Mouse (Mus musculus) WW6 (cell line): Measurements from ENCODE around the gene Naa80.
A peak's percentile ranks its signal among the peaks of the same experiment; 100 is the strongest.

ENCODE experiments used
- DNase-seq: peaks from one replicate; pipeline ENCODE4 v3.0.0-alpha.2; 2013; ENCODE audit warnings: low read depth, low spot score

Gene Naa80

GRCm38 (mm10) chr9:107593101-107593976 lies 14.7 kb downstream of the Naa80 start:
- DNase-seq, result no peak

DNA sequence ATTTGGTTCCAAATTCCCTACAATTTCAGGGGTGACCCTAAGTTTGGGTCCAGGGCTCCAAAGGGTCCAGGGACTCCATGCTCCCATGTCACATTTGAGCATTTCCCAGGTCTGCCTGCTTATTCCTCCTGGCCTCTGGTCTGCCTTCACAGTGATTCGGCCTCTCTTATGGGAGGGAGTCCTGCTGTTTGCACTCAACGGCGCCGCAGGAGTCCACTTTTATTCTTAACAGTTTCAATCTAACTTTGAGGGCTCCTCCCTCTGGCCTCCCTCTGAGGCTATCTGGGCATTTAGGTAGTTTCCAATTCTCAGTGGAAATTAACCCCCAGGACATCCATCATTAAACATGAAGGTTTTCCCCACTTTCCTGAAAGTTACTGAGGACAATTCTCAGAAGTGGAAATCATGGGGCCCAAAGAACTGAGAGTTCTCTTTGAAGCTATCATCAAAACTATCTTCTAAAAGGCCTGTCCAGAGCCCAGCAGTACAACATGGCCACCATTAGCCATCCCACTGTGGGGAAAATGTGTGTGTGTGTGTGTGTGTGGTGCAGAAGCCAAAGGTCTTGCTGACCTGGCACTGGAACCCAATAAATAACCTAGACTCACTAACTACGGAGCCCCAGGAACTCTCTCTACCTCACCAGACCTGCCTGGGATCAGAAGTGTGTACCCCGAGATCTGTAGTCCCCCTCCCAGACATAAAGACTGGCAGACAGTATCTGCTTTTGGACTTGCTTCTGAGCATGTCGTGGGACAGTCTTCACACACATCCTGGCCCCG lies 15.8 kb downstream of the Naa80 start:
- DNase-seq, result no peak

DNA sequence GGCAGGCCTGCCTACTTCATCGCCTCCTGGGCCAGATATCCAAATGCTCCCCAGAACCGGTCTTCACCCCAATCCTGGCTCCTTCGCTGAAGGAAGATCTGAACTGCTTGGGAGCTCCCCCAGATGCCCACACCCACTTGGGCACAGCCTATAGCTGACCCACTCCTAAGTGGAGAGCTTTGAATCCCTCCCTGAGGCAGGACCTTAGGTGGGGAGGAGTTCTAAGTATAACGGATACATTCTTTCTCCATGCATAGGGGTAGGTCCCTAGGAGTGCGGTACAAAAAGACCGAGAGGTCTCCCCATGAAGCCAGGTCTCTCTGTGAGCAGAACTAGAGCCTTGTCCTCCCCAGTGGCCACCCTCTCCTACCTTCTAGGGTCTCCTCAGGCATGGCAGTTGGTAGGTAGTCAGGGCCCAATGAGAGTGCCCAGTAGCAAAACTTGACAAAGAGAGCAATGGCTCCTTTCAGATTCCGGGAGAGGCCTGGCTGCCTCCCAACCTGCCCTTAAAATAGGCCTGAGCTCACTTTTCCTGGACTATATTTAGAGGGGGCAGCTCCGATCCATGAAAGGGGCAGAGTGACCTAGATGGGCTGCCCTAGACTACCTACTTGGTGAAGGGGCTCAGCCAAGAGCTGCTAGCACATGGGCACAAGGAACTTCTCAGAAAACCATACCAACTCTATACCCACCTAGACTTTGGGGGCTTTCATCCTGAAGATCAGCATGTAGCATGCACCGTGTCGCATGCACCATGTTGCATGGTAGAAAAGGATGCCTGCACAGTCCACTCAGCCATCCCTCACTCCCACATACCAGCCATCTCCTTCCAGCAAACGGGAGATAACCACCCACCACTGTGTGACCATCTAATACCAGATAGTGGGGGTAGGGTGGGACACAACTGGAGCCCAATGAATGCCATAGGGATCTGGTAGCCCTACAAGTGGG lies 18.2 kb downstream of the Naa80 start:
- no peak for DNase-seq

DNA sequence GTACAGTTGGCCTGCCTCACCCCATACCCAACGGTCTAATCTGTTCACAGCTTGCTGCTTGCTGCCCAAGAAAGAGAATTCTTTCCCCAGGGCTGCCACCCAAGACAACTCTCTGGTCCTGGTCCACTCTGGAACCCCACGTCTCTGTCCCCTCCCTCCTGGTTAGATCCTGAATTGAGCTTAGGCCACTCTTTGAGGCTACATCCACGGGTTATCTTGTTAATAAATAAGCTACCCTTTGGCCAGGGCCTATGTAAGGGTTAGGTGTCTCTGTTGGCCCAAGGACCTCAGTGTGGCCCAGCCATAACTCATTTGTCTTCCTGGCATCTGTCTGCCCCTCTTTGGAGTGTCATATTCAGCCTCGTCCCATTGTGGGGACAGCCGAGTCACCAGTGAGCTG lies 19.7 kb downstream of the Naa80 start:
- DNase-seq, result no peak

DNA sequence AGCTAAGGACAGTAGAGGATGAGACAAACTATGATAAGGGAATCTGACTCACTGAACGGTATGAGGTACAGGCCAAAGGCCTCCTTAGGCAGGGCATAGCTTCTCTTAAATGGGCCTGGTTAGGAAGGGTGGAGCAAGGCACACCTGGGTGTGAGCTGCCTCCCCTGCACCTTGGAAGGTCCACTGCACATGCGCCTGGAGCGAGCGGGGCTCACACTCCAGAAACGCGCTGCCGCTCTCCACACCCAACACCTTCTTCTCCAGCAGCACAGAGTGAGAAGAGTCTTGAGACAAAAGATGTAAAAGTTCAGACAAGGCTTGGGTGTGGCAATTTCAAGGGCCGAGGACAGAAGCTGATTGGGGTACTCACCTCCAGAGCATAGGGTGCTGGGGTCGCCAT lies 20.7 kb downstream of the Naa80 start:
- no peak for DNase-seq

DNA sequence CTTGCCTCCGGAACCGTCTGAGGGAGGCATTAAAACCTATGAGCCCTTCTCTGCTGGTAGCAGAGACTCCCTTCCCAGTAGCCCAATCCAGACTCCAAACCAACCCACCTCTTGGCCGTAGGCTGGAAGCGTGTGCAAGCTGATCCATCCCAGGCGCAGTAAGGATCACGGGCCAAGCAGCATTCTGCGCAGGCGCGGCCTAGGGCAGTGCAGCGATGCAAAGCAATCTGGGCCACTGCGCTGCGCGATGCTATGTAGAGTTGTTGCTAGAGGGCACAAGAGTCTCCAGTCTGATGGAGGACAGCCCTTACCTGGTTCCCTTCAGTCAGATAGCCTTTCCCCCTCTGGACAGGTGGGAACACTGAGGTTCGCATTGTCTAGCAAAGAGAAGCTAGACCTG lies 21.2 kb downstream of the Naa80 start:
- DNase-seq, result no peak

- DNase-seq, result no peak
Observed at GRCm38 (mm10) chr9:107600745-107601144, 22.1 kb downstream of the Naa80 start.

GRCm38 (mm10) chr9:107601275-107601674 lies 22.6 kb downstream of the Naa80 start:
- no peak for DNase-seq

DNA sequence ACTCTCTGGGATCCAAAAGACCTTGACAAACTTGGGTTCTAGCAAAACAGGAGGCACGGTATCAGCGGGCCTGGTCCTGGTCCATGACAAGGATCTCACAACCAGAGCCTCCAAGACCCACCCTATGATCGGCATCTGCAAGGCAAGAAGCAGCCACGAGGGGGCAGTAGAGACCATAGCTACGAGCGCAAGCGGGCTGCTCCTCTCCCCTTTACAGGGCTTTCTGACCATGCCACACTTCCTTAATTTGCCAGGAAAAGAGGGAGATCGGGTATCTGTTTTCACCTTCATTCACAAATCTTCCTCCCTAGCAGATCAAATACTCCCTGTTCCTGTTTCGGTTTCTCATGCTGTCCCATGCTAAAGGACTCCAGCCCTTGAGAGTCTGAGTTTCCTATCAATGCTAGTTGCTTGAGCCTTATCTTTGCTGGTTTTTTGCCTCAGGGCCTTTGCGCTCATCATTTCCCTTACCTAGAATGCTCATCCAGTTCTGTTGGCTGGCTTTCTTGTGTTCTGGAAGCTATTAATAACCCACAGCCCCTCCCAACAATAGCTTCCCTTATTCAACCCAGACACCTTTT lies 23.5 kb downstream of the Naa80 start:
- no peak for DNase-seq

DNA sequence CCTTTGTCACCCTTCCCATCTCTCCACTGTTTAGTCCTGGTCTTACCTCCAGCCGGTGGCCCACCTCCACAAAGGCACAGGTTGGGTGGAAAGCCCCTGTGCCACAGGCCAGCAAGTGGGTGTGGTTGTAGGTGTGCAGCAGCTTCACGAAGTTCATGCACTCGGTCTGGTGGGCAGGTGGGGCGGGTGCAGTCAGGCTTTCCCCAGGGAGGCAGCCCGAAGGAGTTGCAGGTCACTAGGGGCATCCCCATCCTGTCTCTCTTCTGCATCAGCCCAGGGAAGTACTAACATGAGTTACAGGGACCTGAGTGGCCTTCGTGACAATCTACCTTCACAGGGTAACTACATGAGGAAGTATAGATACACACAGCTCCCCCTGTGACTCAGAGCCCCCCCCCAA lies 24.6 kb downstream of the Naa80 start:
- DNase-seq, result no peak

- no peak for DNase-seq
Observed at GRCm38 (mm10) chr9:107605041-107605661, 26.5 kb downstream of the Naa80 start.

DNA sequence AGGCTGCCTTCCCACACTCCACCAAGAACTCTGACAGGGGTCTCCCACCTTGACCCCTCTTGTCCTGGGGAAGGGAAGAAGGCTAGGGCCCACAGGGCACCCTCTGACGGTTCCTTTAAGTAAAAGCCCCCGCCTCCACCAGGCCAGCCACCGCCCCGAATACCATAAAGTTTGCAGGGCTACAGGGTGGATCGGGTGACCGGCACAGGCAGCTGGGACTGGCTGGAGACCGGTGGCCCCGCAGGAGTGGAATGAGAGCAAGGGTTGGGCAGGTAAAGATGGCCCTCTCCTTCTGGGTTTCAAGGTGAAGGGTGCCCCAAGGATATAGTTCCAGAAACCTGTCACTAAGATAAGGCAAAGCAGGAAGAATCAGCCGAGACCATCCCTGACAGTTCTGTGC lies 27.9 kb downstream of the Naa80 start:
- no peak for DNase-seq

GRCm38 (mm10) chr9:107607036-107607435 lies 28.3 kb downstream of the Naa80 start:
- no peak for DNase-seq

GRCm38 (mm10) chr9:107607653-107608245 lies 29.1 kb downstream of the Naa80 start:
- DNase-seq, result no peak

DNA sequence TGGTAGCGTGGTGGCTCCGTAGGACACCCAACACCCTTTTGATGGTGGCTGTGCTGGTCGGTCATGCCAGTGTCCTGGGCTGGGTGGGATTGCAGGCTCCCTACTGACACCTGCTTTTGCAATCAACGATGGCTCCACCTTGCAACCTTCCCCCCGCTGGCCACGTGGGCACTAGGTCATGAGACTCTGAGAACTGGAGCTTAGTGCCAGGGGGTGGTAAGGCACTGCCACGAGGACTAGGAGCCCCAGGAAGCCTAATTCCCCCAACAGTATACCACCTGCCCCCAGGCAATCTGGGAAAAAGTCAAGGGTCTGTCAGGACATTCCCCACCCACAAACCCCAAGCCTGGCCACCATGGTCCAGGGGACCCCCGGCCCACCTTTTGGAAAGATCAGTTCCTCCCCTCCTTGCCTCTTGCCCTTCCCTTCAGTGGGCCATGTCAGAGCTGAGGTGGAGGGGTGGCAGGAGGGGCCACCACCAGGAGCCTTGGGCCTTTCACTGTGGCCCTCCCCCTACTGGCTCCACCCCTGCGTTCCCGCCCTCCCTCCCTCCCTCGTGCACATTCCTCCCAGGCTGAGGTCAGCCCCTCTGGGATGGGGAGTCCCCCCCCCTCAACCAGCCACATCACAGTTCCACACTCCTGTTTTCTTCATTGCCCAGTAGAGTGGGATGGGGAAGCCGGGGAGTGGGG lies 30.2 kb downstream of the Naa80 start, which contains the start of gene Sema3b:
Sema3b (minus strand) TSS at position 489 of the 692 bp plus-strand sequence.
- no peak for DNase-seq

GRCm38 (mm10) chr9:107609433-107609830 lies 30.7 kb downstream of the Naa80 start:
- no peak for DNase-seq

- no peak for DNase-seq
Observed at GRCm38 (mm10) chr9:107611456-107612190, 32.9 kb downstream of the Naa80 start.

DNA sequence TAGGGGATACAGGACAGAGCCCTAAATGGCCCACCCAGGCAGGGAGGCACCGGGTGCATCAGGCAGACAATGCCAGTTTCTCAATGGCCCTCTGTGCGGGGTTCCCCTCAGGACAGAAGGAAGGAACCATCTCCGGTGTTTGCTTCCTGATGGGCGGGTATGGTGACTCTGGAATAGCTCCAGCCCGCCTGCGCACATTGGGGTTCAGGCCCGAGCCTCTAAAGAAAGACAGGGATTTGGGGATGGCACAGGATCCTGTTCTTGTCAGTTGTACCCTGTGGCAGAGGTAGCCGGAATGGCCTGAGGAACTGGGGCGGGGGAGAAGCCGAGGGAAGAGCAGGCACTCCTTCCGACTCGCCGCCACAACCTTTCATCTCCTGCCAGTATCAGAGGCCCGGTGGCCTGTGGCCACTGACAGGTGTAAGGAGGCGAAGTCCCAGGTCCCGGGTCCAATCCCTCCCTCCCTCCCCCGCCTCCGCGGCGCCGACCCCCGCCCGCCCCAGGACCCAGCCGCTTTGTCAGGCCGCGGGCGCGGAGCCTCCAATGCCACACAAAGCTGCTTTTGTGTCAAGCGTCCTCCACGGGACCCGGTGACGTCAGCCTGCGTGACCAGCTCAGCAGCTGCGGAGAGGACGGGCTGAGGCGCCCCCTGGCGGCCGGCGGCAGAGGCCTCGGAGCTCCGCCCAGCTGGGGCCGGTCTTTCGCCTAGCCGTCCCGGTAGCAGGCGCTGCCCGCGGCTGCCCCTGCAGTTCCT lies 33.7 kb downstream of the Naa80 start:
- DNase-seq, result peak; percentile 80
